Mouse (Mus musculus) kidney, postnatal 36 days (tissue): Measurements from ENCODE around the gene Adgrb2.

ENCODE experiments used
- DNase-seq, 2 experiments: peaks; one replicate each; pipeline ENCODE4 v3.0.0; 2021 to 2022; ENCODE audit warnings: mixed read lengths in 2 of 2

Gene Adgrb2

DNA sequence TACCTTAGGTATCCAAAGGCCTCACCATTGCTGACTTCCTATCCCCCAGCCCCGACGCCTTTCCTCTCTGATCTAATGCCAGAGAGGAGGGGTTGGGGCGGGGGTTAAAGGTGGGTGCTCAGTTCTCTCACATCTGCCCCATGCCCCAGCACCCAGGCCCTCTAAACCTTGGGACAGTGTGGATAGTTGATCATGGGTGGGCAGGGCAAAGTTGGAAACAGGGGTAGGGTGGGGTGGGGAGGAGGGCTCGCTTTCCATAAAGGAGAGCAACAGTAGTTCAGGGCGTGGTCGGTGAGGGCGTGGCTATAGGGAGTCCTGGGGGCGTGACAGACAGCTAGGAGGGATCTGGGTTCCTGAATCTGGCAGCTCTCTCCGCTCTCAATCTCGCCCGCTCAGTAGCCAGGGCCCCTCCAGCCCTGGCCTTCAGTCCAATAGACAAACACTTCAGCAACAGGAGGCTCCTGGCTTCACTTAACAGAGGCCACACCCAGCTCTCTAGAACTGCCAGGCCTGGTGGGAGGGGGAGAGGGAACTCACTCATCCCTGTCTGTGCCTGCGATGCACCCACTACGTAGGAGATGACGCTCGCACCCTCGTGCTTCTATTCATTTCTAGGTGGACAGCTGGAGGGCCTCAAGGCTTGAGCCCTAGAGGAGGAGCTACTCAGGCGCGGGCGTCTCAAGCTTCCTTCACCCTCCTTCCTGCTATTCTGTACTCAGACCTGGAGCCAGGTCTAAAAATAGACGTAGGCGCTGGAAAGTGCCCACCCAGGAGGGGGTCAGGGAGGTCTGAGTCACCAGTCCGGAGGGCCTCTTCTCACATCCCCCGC lies 52.1 kb downstream of the Adgrb2 start:
- DNase-seq = peak; percentile 55 to 70

DNA sequence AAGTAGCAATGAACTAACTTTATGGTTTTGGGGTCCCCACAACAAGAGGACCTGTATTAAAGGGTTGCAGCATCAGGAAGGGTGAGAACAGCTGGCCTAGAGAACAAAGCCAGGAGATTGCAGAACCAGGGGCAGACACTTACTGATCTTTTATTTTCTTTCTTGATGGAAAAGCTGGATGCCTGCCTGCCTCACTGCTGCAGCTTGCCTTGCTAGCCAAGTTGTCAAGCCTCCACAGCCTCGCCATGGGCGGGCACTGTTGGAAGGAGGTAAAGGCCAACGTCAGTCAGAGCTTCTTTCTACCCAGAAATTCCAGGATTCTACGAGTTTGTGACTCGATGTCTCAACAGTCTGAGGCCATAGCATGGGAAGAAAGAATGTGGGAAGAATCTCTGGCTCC lies 54.7 kb downstream of the Adgrb2 start:
- no peak for DNase-seq

DNA sequence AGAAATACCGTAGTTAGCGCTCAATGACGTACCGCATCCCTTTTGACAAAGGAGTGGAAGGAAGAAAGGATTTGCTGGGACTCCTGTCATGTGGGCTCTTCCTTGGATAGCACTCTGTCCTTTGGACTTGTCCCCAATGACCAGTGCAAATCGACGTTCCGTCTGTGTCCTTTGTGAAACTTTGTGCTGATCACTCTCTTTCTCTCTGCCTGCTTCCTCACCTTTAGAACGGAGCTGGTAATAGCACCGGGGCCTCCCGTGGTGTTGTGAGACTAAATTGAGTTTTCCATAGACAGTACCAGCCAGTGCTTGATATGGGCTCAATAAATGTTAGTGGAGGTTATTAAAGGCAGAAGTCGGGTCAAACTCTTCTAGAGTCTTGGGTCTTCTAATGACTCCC lies 56.4 kb downstream of the Adgrb2 start:
- DNase-seq = peak in 1 of 2 experiments; percentile 29

- DNase-seq = no peak
These were observed 59.5 kb downstream of the Adgrb2 start for GRCm38 (mm10) chr4:130044211-130044610.

DNA sequence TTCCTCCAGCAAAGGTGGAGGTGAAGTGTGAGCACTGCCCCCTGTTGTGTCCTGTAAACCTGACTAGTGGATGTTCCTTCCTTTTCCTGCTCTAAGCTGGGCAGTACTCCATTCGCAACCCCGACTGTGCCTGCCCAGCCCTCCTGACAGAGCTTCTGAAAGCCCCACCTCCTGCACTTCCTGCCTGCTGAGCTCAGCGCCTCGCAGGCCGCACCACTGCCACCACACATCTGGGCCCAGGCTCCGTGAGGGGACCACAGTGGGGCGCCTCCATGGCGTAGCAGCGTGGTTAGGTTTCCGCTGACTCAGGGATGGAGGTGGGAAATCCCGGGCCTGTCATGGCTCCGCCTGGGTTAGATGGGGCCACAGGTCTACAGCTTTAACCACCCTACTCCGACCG lies 60.9 kb downstream of the Adgrb2 start:
- peak; percentile 45 to 54 for DNase-seq

DNA sequence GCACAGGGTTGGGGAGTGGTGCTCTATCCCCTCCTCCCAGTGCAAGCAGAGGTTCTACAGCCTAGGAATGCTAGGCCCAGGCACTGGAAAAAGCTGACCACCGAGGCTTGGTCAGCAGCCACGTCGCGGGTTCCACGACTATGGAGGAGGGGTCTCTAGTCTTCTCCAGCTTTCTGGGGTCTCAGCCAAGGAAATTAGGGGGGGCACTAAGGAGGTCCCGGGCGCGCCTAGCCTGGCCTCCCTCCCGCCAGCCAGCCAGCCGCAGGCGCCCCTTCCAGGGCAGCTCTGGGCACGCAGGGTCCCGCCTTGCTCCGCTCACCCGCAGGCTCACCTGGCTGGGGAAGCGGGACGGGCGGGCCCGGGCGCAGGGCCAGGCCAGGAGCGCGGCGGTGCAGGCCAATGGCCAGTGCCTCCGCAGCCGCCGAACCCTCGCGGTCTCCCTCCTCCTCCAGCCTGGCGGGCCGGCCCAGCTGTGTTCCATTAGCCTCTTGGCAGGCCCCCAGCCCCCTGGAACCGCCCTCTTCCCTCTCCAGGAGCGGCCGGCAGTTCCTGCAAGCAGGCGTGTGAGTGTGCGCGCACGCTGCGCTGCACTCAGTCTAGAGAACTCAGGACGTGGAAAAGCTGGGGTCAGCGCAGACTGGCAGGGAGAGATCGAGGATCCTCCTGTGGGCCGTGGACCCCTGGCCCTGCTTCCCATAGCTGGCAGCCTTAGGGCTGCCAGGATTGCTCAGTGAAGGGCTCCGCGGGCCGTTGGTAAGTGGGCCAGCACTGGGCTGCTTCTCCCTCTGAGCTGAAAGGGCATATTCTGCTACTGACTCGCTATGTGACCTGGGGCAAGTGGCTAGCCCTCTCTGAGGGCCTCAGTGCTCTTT lies 62.9 kb downstream of the Adgrb2 start, which contains the start of gene Col16a1:
Gene Col16a1 (plus strand): TSS at position 510 of the 872 bp plus-strand sequence.
- peak; percentile 96 to 97 for DNase-seq

DNA sequence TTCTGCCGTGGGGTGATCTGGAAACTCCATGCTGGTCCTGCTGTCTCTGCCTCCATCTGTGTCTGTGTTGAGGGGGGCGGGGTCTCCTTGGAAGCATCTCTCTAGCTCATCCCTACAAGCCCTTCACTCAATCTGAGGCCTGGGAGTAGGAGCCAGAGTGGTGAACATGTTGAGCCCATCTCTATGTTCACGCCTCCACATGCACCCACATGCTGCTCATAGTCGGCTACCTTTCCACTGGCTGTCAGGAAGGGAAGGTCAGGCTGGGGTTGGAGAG lies 63.5 kb downstream of the Adgrb2 start:
- DNase-seq = no peak

GRCm38 (mm10) chr4:130050056-130050824 lies 65.6 kb downstream of the Adgrb2 start:
- DNase-seq = peak; percentile 65 to 74

GRCm38 (mm10) chr4:130052283-130052682 lies 67.6 kb downstream of the Adgrb2 start:
- DNase-seq = no peak

DNA sequence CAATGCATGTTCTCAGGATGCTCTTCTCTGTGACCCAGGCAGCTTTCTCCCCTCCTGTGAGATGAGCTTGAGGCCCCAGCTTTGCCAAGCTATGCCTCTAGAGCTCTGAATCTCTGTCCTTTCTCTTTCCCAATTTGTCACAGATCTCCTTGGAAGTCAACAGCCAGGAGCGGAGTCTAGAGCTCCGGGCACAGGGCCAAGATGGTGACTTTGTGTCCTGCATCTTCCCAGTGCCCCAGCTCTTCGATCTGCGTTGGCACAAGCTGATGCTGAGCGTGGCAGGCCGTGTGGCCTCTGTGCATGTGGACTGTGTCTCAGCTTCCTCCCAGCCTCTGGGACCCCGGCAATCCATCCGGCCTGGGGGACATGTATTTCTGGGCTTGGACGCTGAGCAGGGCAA lies 68.4 kb downstream of the Adgrb2 start:
- DNase-seq = no peak

DNA sequence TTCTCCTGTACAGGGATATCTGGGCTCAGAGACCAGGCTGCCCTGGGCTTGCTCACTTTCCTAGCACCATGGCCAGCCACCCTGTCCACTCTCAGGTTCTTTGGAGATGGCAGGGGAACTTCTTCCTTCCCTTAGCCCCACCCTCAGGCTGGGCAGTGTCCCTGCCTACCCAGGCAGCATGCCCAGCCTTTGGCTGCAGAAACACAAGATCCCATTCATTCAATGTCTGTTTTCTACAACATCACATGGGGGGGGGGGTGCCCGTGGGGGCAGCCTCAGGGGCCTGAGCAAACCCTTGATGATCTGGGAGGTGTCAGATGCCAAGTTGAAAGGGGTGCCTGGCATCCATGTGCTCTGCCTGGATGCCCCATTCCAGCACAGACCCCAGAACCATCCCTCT lies 70.1 kb downstream of the Adgrb2 start:
- no peak for DNase-seq

GRCm38 (mm10) chr4:130055160-130056010 lies 70.7 kb downstream of the Adgrb2 start:
- peak; percentile 20 to 54 for DNase-seq

- DNase-seq = no peak
These were observed 71.3 kb downstream of the Adgrb2 start for GRCm38 (mm10) chr4:130056011-130056322.

DNA sequence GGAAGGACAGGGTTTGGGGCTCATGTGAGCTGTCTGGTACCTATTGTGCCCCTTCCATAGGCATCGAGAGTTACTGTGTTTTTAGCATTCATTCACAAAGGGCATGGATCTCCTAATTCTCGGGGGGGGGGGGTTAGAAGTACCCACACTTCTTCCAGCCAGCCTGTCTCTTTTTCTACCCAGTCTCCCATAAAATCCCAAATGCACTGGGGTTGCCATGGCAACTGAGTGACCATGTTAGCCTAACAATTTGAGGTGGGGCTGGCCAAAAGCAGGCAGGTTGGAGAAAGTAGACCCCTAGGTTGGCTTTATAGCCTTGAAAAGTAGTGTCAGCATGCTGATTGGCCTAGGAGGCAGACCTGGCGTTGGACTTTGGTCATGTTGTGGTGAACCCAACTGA lies 71.8 kb downstream of the Adgrb2 start:
- peak in 1 of 2 experiments; percentile 45 for DNase-seq

DNA sequence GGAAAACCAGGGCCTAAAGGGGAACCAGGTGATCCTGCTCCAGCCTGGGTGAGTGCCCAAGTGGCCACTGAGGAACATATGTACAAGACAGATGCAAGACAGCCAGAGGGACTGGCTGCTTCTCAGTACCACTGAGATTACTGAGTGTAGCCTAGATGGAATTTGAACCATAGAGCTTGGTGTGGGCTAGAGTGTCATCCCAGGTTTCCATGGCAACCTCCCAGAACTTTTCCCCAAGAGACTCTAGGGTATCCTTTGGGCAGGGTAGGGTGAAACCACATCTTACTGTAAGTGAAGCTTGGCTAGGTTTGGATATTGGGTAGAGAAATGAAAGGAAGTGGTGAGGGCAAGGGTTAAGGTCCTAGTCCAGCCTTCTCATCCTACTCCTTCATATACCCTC lies 76.3 kb downstream of the Adgrb2 start:
- DNase-seq = no peak

GRCm38 (mm10) chr4:130063191-130063590 lies 78.5 kb downstream of the Adgrb2 start:
- DNase-seq = no peak

GRCm38 (mm10) chr4:130066816-130067215 lies 82.1 kb downstream of the Adgrb2 start:
- DNase-seq = peak; percentile 37 to 68

DNA sequence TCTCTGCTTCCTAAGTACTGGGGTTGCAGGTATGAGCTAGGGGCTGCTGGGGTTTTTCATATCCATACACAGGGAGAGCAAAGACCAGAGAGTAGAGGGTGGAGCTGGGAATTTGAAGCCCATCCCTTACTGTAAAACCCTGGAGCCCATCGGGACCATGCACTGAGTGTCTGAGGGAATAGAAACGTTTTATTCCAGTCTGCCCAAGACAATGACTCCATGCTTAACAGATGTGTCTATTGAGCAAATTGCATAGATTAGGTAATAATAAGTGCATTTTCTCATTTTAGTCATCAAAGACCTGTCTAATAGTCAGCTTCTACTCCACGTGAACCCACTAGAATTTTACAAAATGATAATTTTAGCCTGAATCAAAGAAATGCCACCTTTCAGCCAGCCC lies 85.9 kb downstream of the Adgrb2 start:
- DNase-seq = no peak

DNA sequence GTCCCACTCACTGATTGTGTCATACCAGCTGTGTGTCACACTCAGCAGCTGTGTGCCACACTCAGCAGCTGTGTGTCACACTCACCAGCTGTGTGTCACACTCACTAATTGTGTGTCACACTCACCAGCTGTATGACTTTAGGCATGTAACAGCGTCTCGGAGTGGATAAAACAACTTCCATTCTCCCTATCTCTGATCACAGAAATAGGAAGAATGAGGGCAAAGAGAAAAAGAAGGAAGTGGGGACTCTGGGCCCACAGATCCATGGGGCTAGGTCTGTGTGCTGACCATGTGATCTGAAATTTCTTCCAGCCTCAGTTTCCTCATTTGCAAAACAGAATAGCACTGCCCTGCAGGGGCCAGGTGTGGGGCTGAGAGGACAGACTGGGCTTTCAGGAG lies 87.1 kb downstream of the Adgrb2 start:
- no peak for DNase-seq
